Mouse (Mus musculus): ENCODE results near the gene Cadm4. TPM values are rescaled to one million over a fixed set of nuclear protein-coding genes. Genes with fewer than 3 reads are reported as not detected.
A peak's percentile ranks its signal among the peaks of the same experiment; 100 is the strongest.
"Not testable (repeated sequence)": the region's sequence is repeated elsewhere in the genome, so short reads cannot be mapped to it uniquely, and the experiment has no call there.

The Cadm4 gene
- total RNA-seq, 2 experiments from 2014 or later: 235 to 307 TPM

- intact Hi-C loops (cut with DNase I); DNase-seq (ENCODE audit: low spot score in 2 of 2): not testable (repeated sequence)
Measured at GRCm38 (mm10) chr7:24520054-24520453, 38.2 kb downstream of the Cadm4 start.

- no peak for DNase-seq (ENCODE audit: low spot score in 2 of 2)
- intact Hi-C loops (cut with DNase I): no loop called here
Measured at GRCm38 (mm10) chr7:24522805-24523204, 41.0 kb downstream of the Cadm4 start.

GRCm38 (mm10) chr7:24523723-24524122 is 41.9 kb downstream of the Cadm4 start:
- intact Hi-C loops (cut with DNase I): no loop called here
- DNase-seq (ENCODE audit: low spot score in 2 of 2): no peak

- no peak for DNase-seq (ENCODE audit: low spot score in 2 of 2)
- intact Hi-C loops (cut with DNase I): no loop called here
Measured at GRCm38 (mm10) chr7:24524978-24525377, 43.2 kb downstream of the Cadm4 start.

- intact Hi-C loops (cut with DNase I): no loop called here
- DNase-seq (ENCODE audit: low spot score in 2 of 2): no peak
Measured at GRCm38 (mm10) chr7:24525686-24526420, 44.0 kb downstream of the Cadm4 start.

GRCm38 (mm10) chr7:24528861-24529260 is 47.0 kb downstream of the Cadm4 start:
- intact Hi-C loops (cut with DNase I): no loop called here
- DNase-seq (ENCODE audit: low spot score in 2 of 2): no peak

- intact Hi-C loops (cut with DNase I): no loop called here
- DNase-seq (ENCODE audit: low spot score in 2 of 2): no peak
Measured at GRCm38 (mm10) chr7:24529580-24529979, 47.8 kb downstream of the Cadm4 start.

- intact Hi-C loops (cut with DNase I): loop anchor here (1.0 to 2.0 kb wide), 2 partner anchors 17 to 23 kb away; partner anchors contain the start of gene Zfp428
- peak; percentile 99 to 100 for DNase-seq (ENCODE audit: low spot score in 2 of 2)
Measured at GRCm38 (mm10) chr7:24530062-24530931, 48.5 kb downstream of the Cadm4 start, which contains the start of gene Irgq. Gene Irgq (plus strand): TSS chr7:24530689.

- intact Hi-C loops (cut with DNase I): loop anchor here (2.0 kb wide), 1 partner anchor 25 kb away; the partner anchor contains the start of gene Zfp428
- DNase-seq (ENCODE audit: low spot score in 2 of 2): peak; percentile 80 to 81
Measured at GRCm38 (mm10) chr7:24531211-24531971, 49.6 kb downstream of the Cadm4 start.

GRCm38 (mm10) chr7:24533031-24533571 is 51.3 kb downstream of the Cadm4 start:
- no peak for DNase-seq (ENCODE audit: low spot score in 2 of 2)
- intact Hi-C loops (cut with DNase I): no loop called here

- DNase-seq (ENCODE audit: low spot score in 2 of 2): peak in 1 of 2 experiments; percentile 27
- intact Hi-C loops (cut with DNase I): no loop called here
Measured at GRCm38 (mm10) chr7:24533806-24534205, 52.0 kb downstream of the Cadm4 start.

- intact Hi-C loops (cut with DNase I): no loop called here
- peak in 1 of 2 experiments; percentile 18 for DNase-seq (ENCODE audit: low spot score in 2 of 2)
Measured at GRCm38 (mm10) chr7:24534301-24534700, 52.5 kb downstream of the Cadm4 start.

GRCm38 (mm10) chr7:24537081-24537480 is 55.3 kb downstream of the Cadm4 start:
- DNase-seq (ENCODE audit: low spot score in 2 of 2): no peak
- intact Hi-C loops (cut with DNase I): no loop called here

- intact Hi-C loops (cut with DNase I): no loop called here
- DNase-seq (ENCODE audit: low spot score in 2 of 2): no peak
Measured at GRCm38 (mm10) chr7:24537591-24537990, 55.8 kb downstream of the Cadm4 start.

GRCm38 (mm10) chr7:24538154-24538553 is 56.3 kb downstream of the Cadm4 start:
- intact Hi-C loops (cut with DNase I): no loop called here
- DNase-seq (ENCODE audit: low spot score in 2 of 2): peak in 1 of 2 experiments; percentile 28

- intact Hi-C loops (cut with DNase I): no loop called here
Measured at GRCm38 (mm10) chr7:24538701-24539100, 56.9 kb downstream of the Cadm4 start.

GRCm38 (mm10) chr7:24539686-24540085 is 57.9 kb downstream of the Cadm4 start:
- intact Hi-C loops (cut with DNase I): no loop called here
- DNase-seq (ENCODE audit: low spot score in 2 of 2): no peak

More at GRCm38 (mm10) chr7:24538701-24539100, 56.9 kb downstream of the Cadm4 start:
- no peak for DNase-seq (ENCODE audit: low spot score in 2 of 2)

- intact Hi-C loops (cut with DNase I): no loop called here
- no peak for DNase-seq (ENCODE audit: low spot score in 2 of 2)
Measured at GRCm38 (mm10) chr7:24544506-24544905, 62.7 kb downstream of the Cadm4 start.

- DNase-seq (ENCODE audit: low spot score in 2 of 2): no peak
- intact Hi-C loops (cut with DNase I): no loop called here
Measured at GRCm38 (mm10) chr7:24546068-24546614, 64.3 kb downstream of the Cadm4 start, which contains the start of the genes Pinlyp and Xrcc1. Gene Pinlyp (minus strand): TSS chr7:24546118. Gene Xrcc1 (plus strand): TSS chr7:24546289.
